Mouse (Mus musculus) stomach, postnatal 0 days (tissue): Measurements from ENCODE around the gene Stim1.

Source experiments
- CTCF ChIP-seq: IDR thresholded peaks from 2 replicates; pipeline ENCODE4 v1.5.1; 2016; ENCODE audit warnings: antibody characterized with exemption, low read depth, mild to moderate bottlenecking, moderate library complexity
- EP300 ChIP-seq: optimal IDR thresholded peaks from 2 replicates; pipeline ENCODE3; 2016; ENCODE audit warnings: antibody characterized with exemption

DNA sequence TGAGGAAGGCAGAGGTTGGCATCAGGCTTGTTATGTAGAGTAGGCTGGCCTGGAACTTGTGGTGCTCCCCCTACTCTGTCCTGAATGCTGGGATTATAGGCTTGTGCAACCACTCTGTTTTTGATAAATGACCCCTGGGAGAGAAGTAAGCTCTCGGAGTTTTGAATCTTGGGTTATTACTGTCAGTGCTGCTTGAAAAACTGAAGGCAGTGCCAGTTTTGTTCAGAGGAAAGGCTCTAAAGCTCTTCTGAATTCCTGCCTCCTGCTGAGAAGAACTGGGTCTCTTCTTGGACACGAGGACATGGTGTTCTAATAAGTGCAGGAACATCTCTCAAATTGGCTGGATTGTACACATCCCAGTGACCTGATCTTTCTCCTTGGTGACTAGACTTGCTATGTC lies 81.1 kb downstream of the Stim1 start:
- no peak for TF ChIP-seq CTCF
- no peak for TF ChIP-seq EP300
